ENCODE assay signal across 9 mouse cellular contexts in the genomic region with DNA sequence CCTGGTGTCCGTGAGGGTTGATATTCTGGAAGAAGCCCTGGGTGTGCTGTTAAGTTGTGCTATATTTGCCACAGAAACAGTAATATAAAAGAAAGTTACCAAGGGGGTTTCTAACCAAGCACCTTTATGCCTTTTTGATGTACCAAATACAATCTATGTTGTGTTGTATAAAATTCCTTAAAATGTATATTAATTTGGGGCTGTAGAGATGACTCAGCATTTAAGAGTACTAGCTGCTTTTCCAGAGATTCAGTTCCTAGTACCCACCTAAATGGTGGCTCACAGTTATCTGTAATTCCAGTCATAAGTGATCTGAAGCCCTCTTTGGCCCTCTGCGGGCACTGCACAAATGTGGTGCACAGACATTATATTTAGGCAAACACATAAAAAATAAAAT. TPM values are rescaled to one million over a fixed set of nuclear protein-coding genes. Genes with fewer than 3 reads are reported as not detected.
DNase-seq lines count a peak whose midpoint lies in the region; ATAC-seq and TF ChIP-seq lines count a peak whose summit lies in the region.
"Had no signal": no experiment of that assay in that cellular context is flagged by ENCODE, and none has a peak within 500 bp of the region (broad histone marks: within the 10 kb centered on the region; RNA-seq: fewer than 3 reads in every experiment).

No protein-coding gene starts in this region.

- WGBS in forebrain, embryonic 11.5 days: 71% methylated on average over 2 of the region's 2 CpGs
- 70% methylated on average over 2 of the region's 2 CpGs for WGBS in limb, embryonic 14.5 days
- WGBS in small intestine, adult 2 months: 47% methylated on average over 2 of the region's 2 CpGs

- H3K4me1 ChIP-seq in forebrain, embryonic 11.5 days (replicated peaks; ENCODE audit: control insufficient read depth, insufficient read depth, low read length): peaks cover 6% of the 10 kb centered on the region
- peaks cover 13% of the 10 kb centered on the region for H3K4me1 ChIP-seq in limb, embryonic 14.5 days (ENCODE audit: control insufficient read depth, insufficient read depth, low read length)
- H3K4me1 ChIP-seq in small intestine, adult 2 months (ENCODE audit: control insufficient read depth, insufficient read depth, insufficient read length, low read length): peaks cover 9% of the 10 kb centered on the region

- H3K9ac ChIP-seq in forebrain, embryonic 11.5 days (ENCODE audit: low read length): peak overlapping the region; percentile 90
- H3K9ac ChIP-seq in limb, embryonic 14.5 days (ENCODE audit: low read depth, low read length, severe bottlenecking): peak overlapping the region; percentile 78; the same call in 1 of the 2 replicates

- no peak for TF ChIP-seq CTCF in layer of hippocampus, adult 2 months (conservative IDR thresholded peaks at IDR 0.05)
- no peak for TF ChIP-seq CTCF in small intestine, adult 2 months (IDR thresholded peaks at IDR 0.05; ENCODE audit: extremely low read depth, insufficient read length, insufficient replicate concordance, low read depth, low read length)

- no peaks in the 10 kb centered on the region for H3K27me3 ChIP-seq in forebrain, embryonic 11.5 days (ENCODE audit: control insufficient read depth, insufficient read depth, low read length)
- no peaks in the 10 kb centered on the region for H3K27me3 ChIP-seq in limb, embryonic 14.5 days (ENCODE audit: control insufficient read depth, insufficient read depth, low read length)
- no peaks in the 10 kb centered on the region for H3K27me3 ChIP-seq in small intestine, adult 2 months (ENCODE audit: control insufficient read depth, insufficient read depth, low read length)

- no peaks in the 10 kb centered on the region for H3K9me3 ChIP-seq in forebrain, embryonic 11.5 days (ENCODE audit: control insufficient read depth, low read length)
- H3K9me3 ChIP-seq in limb, embryonic 14.5 days (ENCODE audit: control insufficient read depth, low read length): no peaks in the 10 kb centered on the region

- no peak for ATAC-seq in forebrain, embryonic 11.5 days (replicated peaks; ENCODE audit: low FRiP score)
- ATAC-seq in limb, embryonic 14.5 days (ENCODE audit: low FRiP score, low read depth): no peak

- H3K4me2 ChIP-seq in forebrain, embryonic 11.5 days (ENCODE audit: low read depth, low read length, severe bottlenecking): peak overlapping the region; percentile 90
- peak overlapping the region; percentile 98 for H3K4me2 ChIP-seq in limb, embryonic 14.5 days (replicated peaks; ENCODE audit: low read depth, low read length, severe bottlenecking)

- no peak overlapping the region for H3K4me3 ChIP-seq in layer of hippocampus, adult 2 months
- peak overlapping the region; percentile 66; the same call in 1 of the 2 replicates for H3K4me3 ChIP-seq in forebrain, embryonic 11.5 days (ENCODE audit: low read depth, low read length)
- peak overlapping the region; percentile 76; the same call in 1 of the 2 replicates for H3K4me3 ChIP-seq in limb, embryonic 14.5 days (replicated peaks; ENCODE audit: low read length)
- peak overlapping the region; percentile 73 for H3K4me3 ChIP-seq in small intestine, adult 2 months (ENCODE audit: low read depth, low read length)

- H3K27ac ChIP-seq in layer of hippocampus, adult 2 months: peak overlapping the region; percentile 89; the same call in 1 of the 2 replicates
- no peak overlapping the region for H3K27ac ChIP-seq in forebrain, embryonic 11.5 days (ENCODE audit: low read depth, low read length)
- no peak overlapping the region for H3K27ac ChIP-seq in limb, embryonic 14.5 days (replicated peaks; ENCODE audit: low read depth, low read length)
- H3K27ac ChIP-seq in small intestine, adult 2 months (ENCODE audit: insufficient read depth, low read depth, low read length): peak overlapping the region; percentile 87

- no peak for DNase-seq in layer of hippocampus, adult 2 months (ENCODE audit: low spot score in 2 of 2)
- no peak for DNase-seq in layer of hippocampus, adult 9-10 months (ENCODE audit: low spot score)
- no peak for DNase-seq in forebrain, embryonic 11.5 days (ENCODE audit: low spot score)
- no peak for DNase-seq in limb, embryonic 14.5 days (ENCODE audit: low spot score)
- no peak for DNase-seq in cerebellum, postnatal 25 days
- DNase-seq in urinary bladder, postnatal 36 days (ENCODE audit: low spot score in 2 of 2): no peak
- DNase-seq in thymus, postnatal 25 days: no peak

- H3K36me3 ChIP-seq in forebrain, embryonic 11.5 days (ENCODE audit: control insufficient read depth, insufficient read depth, low read length): no peaks in the 10 kb centered on the region
- peaks cover 9% of the 10 kb centered on the region for H3K36me3 ChIP-seq in limb, embryonic 14.5 days (ENCODE audit: control insufficient read depth, insufficient read depth, low read length)
- no peaks in the 10 kb centered on the region for H3K36me3 ChIP-seq in small intestine, adult 2 months (ENCODE audit: control insufficient read depth, insufficient read depth, low read length)

- no peak for TF ChIP-seq POLR2A in limb, embryonic 14.5 days (IDR thresholded peaks at IDR 0.05; ENCODE audit: borderline replicate concordance, extremely low read depth, insufficient read depth, insufficient read length)
- no peak for TF ChIP-seq POLR2A in small intestine, adult 2 months (IDR thresholded peaks at IDR 0.05; ENCODE audit: low read depth, low read length)

RNA-seq across cellular contexts. Expression of gene Fam136a, which starts 1.4 kb away (rescaled TPM):
- total RNA-seq in layer of hippocampus, adult 2 months (2021): 10 to 100 TPM; 27.0 to 30.0 TPM
- polyA plus RNA-seq in forebrain, embryonic 11.5 days (2014; fragmentation: Nextera tagmentation; extraction: Ambion mirVana): 164 and 168 TPM in 2 replicates
- 43.9 and 51.0 TPM in 2 replicates for polyA plus RNA-seq in limb, embryonic 14.5 days (2012; rRNA removed)
- polyA plus RNA-seq in limb, embryonic 14.5 days (2014; fragmentation: Nextera tagmentation; extraction: Ambion mirVana): 109 and 113 TPM in 2 replicates
- polyA plus RNA-seq in small intestine, adult 2 months (2012; rRNA removed): 14.6 and 15.5 TPM in 2 replicates

RNA-seq across cellular contexts. Expression of gene Snrpg, which starts 4.3 kb away (rescaled TPM):
- total RNA-seq in layer of hippocampus, adult 2 months (2021): 10 to 100 TPM; 75.3 to 88.0 TPM
- polyA plus RNA-seq in forebrain, embryonic 11.5 days (2014; fragmentation: Nextera tagmentation; extraction: Ambion mirVana): 775 and 792 TPM in 2 replicates
- polyA plus RNA-seq in limb, embryonic 14.5 days (2012; rRNA removed): 155 and 632 TPM in 2 replicates
- polyA plus RNA-seq in limb, embryonic 14.5 days (2014; fragmentation: Nextera tagmentation; extraction: Ambion mirVana): 646 and 684 TPM in 2 replicates
- 6.2 and 15.3 TPM in 2 replicates for polyA plus RNA-seq in small intestine, adult 2 months (2012; rRNA removed)

RNA-seq across cellular contexts. Expression of gene Pcyox1, which starts 30.1 kb away (rescaled TPM):
- total RNA-seq in layer of hippocampus, adult 2 months (2021): 100 to 1,000 TPM; 112 to 118 TPM
- 94.8 and 95.3 TPM in 2 replicates for polyA plus RNA-seq in forebrain, embryonic 11.5 days (2014; fragmentation: Nextera tagmentation; extraction: Ambion mirVana)
- 67.3 and 67.5 TPM in 2 replicates for polyA plus RNA-seq in limb, embryonic 14.5 days (2012; rRNA removed)
- polyA plus RNA-seq in limb, embryonic 14.5 days (2014; fragmentation: Nextera tagmentation; extraction: Ambion mirVana): 93.3 and 98.2 TPM in 2 replicates
- polyA plus RNA-seq in small intestine, adult 2 months (2012; rRNA removed): 8.1 and 10.0 TPM in 2 replicates

RNA-seq across cellular contexts. Expression of gene Tia1, which starts 37.2 kb away (rescaled TPM):
- total RNA-seq in layer of hippocampus, adult 2 months (2021): 100 to 1,000 TPM; 151 to 156 TPM
- 271 and 307 TPM in 2 replicates for polyA plus RNA-seq in forebrain, embryonic 11.5 days (2014; fragmentation: Nextera tagmentation; extraction: Ambion mirVana)
- polyA plus RNA-seq in limb, embryonic 14.5 days (2012; rRNA removed): 230 and 264 TPM in 2 replicates
- polyA plus RNA-seq in limb, embryonic 14.5 days (2014; fragmentation: Nextera tagmentation; extraction: Ambion mirVana): 173 and 211 TPM in 2 replicates
- polyA plus RNA-seq in small intestine, adult 2 months (2012; rRNA removed): 3.4 and 6.8 TPM in 2 replicates

RNA-seq across cellular contexts. Expression of gene Gm44790, which starts 59.6 kb away (rescaled TPM):
- not detected for total RNA-seq in layer of hippocampus, adult 2 months (2021)
- 0.37 TPM in 1 of 2 replicates, not detected in the other for polyA plus RNA-seq in forebrain, embryonic 11.5 days (2014; fragmentation: Nextera tagmentation; extraction: Ambion mirVana)
- 1.5 and 2.4 TPM in 2 replicates for polyA plus RNA-seq in limb, embryonic 14.5 days (2012; rRNA removed)
- 0.77 and 1.2 TPM in 2 replicates for polyA plus RNA-seq in limb, embryonic 14.5 days (2014; fragmentation: Nextera tagmentation; extraction: Ambion mirVana)
- polyA plus RNA-seq in small intestine, adult 2 months (2012; rRNA removed): 6.5 and 9.2 TPM in 2 replicates
- total RNA-seq: hematopoietic stem cell, adult 5-6 weeks had no signal

Comparison
In these comparisons a context has a peak if more than half of its experiments do, and no peak if none do; other contexts are left out.
1. H3K27ac ChIP-seq: peak in layer of hippocampus, adult 2 months (single experiment) and small intestine, adult 2 months (single experiment); none in forebrain, embryonic 11.5 days (single experiment) and limb, embryonic 14.5 days (single experiment).